Mouse (Mus musculus): ENCODE data around the gene Gm14406.
"Not testable (repeated sequence)": the region's sequence is repeated elsewhere in the genome, so short reads cannot be mapped to it uniquely, and the experiment has no call there.

Gene Gm14406

GRCm38 (mm10) chr2:177577998-177578397 is at the start of gene Gm14406:
Gm14406 (minus strand) TSS chr2:177578210.
- DNase-seq, result not testable (repeated sequence)

GRCm38 (mm10) chr2:177575141-177575540 is 2.9 kb downstream of the Gm14406 start:
- not testable (repeated sequence) for DNase-seq

GRCm38 (mm10) chr2:177559365-177559764 is 18.6 kb downstream of the Gm14406 start:
- not testable (repeated sequence) for DNase-seq

- DNase-seq, result not testable (repeated sequence)
Observed at GRCm38 (mm10) chr2:177555261-177555660, 22.7 kb downstream of the Gm14406 start.

GRCm38 (mm10) chr2:177537717-177538116 is 40.3 kb downstream of the Gm14406 start:
- DNase-seq, result not testable (repeated sequence)

GRCm38 (mm10) chr2:177537141-177537540 is 40.9 kb downstream of the Gm14406 start:
- DNase-seq, result not testable (repeated sequence)

GRCm38 (mm10) chr2:177535876-177536275 is 42.1 kb downstream of the Gm14406 start:
- DNase-seq, result no peak

- DNase-seq, result not testable (repeated sequence)
Observed at GRCm38 (mm10) chr2:177524171-177524570, 53.8 kb downstream of the Gm14406 start.

GRCm38 (mm10) chr2:177523674-177524073 is 54.3 kb downstream of the Gm14406 start:
- DNase-seq, result not testable (repeated sequence)

GRCm38 (mm10) chr2:177523061-177523460 is 54.9 kb downstream of the Gm14406 start:
- DNase-seq, result no peak

- DNase-seq, result no peak
Observed at GRCm38 (mm10) chr2:177520035-177520434, 58.0 kb downstream of the Gm14406 start.

All from cerebellum, adult 8-10 months (tissue).